Mouse (Mus musculus) embryo, embryonic 9.5 days (tissue): Measurements from ENCODE around the gene Tmem220.
A peak's percentile ranks its signal among the peaks of the same experiment; 100 is the strongest.

Source experiments
- DNase-seq: peaks from one replicate; pipeline ENCODE4 v3.0.0-alpha.2; 2017; ENCODE audit errors: extremely low spot score

Gene Tmem220

DNA sequence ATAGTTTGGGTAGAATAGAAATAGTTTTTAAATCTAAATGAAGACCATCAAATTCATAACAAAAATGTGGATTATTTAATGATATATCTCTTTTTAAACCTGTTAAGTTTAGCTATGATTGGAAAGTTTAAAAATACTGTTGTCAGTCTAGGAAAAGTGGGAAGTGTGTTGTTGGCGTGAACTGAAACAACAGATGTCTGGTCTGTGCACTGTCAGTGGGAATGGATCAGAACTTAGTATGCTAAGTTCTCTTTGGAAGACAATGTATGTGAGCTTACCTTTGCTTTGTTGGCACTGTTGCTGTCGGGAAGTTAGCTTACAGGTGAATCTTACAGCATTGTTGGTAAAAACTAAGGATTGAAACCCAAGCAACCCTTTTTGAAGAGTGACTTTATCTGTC, 36.4 kb downstream of the Tmem220 start:
- DNase-seq: no peak

DNA sequence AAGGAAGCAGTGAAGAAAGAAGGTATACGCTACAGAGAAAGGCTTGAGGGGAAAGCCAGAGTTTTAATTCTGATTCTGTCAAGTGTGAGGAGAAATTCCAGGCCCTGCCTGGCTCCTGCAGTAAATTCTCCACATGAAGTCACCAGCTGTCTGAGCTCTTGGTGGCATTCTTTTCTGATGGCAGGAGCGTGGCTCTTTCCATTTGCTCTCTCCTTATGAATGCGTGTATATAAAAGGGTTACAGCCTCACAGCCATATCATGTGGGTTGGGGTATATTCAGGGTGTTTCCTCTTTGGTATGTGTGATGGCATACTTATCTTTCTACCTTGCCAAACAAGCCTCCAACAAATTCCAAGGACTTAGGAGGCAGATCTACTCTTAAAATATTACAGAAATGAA, 37.8 kb downstream of the Tmem220 start:
- DNase-seq: no peak

DNA sequence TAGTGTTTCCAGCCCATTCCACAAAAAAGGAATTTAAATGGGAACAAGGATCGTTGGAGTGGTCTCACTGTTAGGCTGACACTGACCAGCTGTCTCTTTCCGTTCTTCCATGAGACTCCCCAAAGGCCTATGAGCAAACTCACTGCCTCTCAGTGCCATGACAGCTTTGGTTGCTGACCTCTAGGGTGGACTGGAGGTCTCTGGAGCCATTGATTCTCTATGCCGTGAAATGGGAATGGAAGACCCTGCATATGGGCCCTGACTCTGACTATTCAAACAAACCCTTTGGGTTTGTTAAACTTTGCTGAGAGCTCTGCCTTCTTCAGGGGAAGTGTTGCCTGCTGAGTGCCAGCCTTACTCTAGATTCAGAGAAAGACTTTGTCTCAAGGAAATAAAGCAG, 42.8 kb downstream of the Tmem220 start:
- DNase-seq: no peak

DNA sequence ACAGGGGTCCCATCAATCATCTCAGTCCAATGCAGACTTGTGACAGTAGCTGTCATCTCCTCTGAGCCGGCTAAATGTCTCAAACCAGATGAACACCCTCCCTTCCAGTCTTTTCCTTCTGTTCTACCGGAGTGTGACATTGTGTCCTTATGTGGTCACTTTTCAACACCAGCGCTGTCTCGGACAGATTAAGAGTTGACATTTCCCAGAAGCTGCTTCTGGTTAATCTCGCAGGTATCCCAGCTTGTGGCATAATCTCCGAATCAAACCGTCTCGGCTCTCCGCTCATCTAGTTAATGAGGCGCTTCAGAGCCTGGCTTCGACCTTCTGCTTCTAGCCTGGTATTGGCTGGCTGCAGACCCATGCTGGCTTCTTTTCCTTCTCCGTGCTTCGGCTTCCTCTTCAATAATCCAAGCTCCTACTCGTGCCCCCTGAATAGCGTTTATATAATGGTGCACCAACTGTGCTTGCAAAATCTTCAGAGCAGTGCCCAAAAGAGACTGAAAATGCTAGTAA, 47.7 kb downstream of the Tmem220 start:
- no peak for DNase-seq

DNA sequence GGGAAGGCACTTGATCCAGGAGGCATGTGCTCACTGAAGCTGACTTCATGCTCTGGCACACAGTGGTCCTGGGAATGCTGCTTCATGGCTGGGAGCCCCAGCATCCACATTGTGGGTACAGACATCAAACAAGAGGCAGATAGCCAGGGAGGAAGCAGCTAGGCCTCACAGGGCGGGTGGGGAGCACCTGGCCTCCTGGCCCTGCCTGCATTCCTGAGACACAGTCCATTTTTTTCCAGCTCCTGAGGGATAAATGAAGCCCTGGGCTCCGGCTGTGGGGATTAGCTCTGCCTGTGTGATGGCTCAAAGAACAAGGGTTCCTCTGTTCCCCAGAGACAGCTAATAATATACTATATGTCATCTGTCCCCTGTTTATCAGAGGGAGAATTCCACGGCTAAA, 50.1 kb downstream of the Tmem220 start:
- no peak for DNase-seq

DNA sequence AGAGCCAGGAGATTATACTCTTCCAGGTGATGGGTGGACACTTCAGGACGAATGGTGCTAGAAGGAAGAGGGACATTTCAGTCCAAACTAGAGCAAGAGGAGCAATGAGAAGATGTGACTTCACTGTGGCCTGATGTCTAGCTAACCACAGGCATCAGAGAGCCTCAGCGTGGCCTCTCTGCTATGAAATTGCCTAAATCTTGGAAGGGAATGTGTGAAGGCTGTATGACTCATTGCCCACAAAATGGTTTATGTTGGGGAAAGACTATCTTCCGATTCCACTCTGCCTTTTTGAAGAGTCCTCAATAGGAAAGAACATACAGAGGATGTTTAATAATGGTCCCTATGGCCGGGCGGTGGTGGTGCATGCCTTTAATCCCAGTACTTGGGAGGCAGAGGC, 51.8 kb downstream of the Tmem220 start:
- no peak for DNase-seq

DNA sequence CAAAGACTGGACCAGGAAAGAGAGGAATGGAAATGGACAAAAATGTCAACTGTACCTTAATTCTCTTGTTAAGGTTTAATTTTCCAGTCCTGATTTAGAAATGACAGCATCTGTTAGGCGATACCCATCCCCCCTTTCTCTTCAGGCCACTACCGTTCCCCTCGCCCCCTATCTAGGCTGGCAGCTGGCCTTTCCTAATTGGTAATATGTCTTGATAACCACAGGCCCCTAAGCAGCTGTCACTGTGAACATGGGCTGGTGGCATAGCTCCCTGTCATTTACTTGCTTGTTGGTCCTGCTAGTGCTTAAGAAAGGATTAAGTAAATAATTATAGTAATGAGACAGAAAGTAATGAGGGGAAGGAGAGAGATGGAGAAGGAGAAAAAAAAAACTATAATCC, 52.5 kb downstream of the Tmem220 start:
- DNase-seq: no peak

DNA sequence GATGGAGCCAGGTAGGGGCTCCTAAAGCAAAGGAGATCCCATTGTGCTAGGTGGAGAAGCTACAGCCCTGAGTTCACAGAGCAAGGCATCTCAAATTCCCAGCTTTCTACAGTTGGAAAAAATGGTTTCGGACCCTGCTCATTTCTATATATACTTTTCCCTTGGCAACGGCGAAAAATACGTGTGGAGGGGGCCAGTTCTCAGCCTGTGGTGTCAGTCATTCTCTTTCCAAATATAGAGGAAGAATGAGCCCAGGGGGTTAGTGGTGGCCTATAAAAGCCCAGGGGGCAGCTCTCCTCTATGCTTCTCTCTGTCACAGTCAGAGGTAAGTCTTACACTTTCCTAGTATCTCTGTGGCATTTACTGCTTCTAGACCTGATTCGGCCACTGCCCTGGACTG, 53.0 kb downstream of the Tmem220 start, which contains the start of gene Myh3:
Gene Myh3 (plus strand): TSS at position 301 of the 400 bp plus-strand sequence.
- no peak for DNase-seq

DNA sequence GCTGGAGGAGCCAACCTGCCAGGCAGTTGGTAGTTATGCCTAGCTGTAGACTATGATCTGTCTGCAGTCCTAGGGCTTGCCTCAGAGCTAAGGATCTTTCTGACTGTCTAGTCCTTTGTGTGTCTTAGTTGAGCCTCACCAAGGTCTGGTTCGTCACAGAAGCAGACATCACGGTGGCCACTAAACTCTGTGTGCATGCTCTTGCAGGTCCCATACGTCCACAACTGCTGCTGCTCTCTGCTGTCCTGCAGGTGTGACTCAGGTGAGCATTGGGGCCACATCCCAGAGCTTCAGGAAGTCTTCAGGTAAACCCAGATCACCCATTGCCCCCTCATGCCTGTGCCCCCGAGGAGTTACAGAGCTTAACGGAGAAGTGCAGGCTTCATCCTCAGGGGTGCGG, 53.9 kb downstream of the Tmem220 start:
- no peak for DNase-seq

DNA sequence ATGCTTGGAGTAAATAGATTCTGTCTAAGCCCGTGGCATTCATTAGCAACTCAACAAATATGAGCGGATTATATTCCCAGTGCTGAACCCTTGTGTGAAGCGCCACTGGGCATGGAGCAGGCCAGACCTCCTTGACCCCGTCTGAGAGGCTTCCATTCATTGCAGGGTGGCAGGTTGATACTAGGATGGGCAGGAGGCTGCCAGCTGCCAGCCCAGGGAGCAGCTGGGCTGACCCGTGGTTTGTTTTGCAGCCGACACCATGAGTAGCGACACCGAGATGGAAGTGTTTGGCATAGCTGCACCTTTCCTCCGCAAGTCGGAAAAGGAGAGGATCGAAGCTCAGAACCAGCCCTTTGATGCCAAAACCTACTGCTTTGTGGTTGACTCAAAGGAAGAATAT, 54.8 kb downstream of the Tmem220 start:
- no peak for DNase-seq

DNA sequence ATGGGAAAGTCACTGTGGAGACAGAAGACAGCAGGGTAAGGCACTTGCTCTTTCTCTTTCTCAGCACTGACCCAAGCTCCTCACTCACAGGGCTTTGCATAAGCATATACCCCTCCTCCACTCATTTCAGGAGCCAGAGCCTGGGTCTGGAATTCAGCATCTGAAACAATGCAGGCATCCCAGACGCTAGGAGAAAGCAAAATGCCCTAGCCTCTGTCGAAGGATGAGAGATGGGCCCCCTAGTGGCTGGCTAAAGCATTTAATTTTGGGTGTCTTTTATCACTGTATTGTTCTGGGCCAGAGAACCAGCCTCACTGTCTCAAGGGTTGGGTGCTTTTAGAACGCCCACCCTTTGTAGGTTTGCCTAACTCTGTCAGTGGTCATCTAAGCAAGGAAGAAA, 55.2 kb downstream of the Tmem220 start:
- DNase-seq: peak; percentile 67

DNA sequence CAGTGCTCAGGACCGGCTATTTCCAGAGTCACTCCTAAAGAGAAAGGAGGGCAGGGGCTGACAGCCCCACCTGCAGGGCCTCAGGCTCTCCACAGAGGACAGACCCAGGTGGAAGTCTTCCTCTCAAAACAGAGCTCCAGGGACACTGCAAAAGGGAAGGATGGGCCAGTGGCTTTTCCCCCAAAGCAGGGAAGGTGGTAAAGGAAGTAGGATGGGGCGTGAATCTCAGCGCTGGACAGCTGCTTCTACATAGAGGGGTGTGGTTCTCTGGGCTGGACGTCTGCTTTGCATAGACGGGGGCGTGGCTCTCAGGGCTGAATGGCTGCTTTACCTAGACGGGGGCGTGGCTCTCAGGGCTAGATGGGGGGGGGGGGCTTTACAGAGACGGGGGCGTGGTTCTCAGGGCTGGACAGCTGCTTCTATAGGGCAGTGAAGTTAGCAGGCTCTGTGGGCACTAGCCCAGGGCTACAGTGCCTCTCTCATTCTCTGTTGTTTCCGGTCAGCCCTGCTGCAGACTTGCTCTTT, 56.2 kb downstream of the Tmem220 start:
- peak; percentile 82 for DNase-seq

DNA sequence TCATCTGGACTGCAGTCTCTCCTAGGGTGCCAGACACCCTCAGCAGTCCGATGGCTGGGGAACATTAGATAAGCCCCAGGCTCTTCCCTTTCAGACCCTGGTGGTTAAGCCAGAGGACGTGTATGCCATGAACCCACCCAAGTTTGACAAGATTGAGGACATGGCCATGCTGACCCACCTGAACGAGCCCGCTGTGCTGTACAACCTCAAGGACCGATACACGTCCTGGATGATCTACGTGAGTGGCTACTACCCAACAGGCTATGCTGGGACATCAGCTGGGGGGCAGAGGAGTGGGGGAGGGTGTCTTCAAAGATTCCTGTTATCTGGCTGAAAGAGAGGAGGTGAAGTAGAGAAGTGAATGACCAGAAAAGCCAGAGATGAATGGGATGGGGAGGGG, 57.2 kb downstream of the Tmem220 start:
- no peak for DNase-seq

DNA sequence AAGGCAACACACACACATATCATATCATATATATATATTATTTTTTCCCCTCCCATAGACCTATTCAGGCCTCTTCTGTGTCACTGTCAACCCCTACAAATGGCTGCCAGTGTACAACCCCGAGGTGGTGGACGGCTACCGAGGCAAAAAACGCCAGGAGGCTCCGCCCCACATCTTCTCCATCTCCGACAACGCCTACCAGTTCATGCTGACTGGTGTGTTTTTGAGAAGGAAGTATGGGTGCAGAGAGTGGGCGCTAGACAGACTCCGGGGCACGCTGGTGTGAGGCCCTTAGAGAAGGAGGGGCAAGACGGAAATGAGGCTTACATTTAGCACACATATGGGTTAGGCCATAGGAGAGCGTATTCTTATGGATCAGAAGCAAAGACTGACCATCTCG, 57.8 kb downstream of the Tmem220 start:
- no peak for DNase-seq

DNA sequence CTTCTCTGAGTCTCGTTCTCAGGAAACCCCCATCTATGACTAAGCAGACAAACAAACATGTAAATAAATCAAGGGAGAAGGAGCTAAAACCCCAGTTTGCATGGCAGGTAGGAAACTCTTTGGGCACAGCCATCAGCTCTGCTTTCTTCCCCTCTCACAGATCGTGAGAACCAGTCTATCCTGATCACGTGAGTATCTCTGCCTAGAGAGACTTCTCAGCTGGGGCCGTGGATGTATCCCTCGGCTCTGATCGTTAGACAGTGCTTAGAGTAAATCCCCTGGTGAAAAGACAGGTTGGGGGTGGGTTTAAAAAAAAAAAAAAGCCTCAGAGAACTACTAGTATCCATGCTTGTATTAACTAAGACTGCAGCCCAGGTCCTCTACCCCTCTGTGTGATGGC, 58.3 kb downstream of the Tmem220 start:
- DNase-seq: no peak

DNA sequence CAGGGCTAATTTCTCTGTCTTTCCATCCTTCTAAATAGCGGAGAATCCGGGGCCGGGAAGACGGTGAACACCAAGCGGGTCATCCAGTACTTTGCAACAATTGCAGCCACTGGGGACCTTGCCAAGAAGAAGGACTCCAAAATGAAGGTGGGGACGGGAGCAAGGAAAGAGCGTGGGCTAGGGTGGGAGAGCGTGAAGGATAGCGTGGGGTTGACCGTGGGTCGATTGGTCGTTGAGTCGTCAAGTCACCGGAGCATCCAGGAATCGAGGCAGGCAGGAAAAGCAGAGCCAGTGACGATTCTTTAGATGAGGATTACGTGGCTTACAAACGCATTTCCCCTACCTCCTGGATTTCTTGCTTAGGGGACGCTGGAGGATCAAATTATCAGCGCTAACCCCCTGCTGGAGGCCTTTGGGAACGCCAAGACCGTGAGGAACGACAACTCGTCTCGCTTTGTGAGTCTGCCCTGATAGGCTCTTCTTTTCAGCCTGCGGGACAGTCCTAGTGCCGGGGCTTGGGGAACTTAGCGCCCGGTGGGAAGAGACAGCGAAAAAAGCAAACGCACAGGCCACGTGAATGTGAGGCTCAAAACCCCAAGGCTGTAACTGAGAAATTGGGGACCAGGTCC, 58.9 kb downstream of the Tmem220 start:
- DNase-seq: no peak
